Mouse (Mus musculus) c-Kit-positive CD71-positive TER-119-negative erythroid progenitor cells, embryonic 14.5 days (primary cell): ENCODE results near the gene Neurl4.
A peak's percentile ranks its signal among the peaks of the same experiment; 100 is the strongest.
"Not testable (repeated sequence)": the region's sequence is repeated elsewhere in the genome, so short reads cannot be mapped to it uniquely, and the experiment has no call there.

ENCODE experiments used
- DNase-seq: peaks from one replicate; pipeline ENCODE4 v3.0.0-alpha.2; 2013; ENCODE audit warnings: low read depth

Gene Neurl4

GRCm38 (mm10) chr11:69913554-69914371 lies 12.9 kb downstream of the Neurl4 start, which contains the start of gene Gps2:
TSS of gene Gps2 (plus strand) at chr11:69913888.
- DNase-seq, result peak; percentile 94

GRCm38 (mm10) chr11:69914372-69914764 lies 13.5 kb downstream of the Neurl4 start:
- DNase-seq, result peak; percentile 70

GRCm38 (mm10) chr11:69914917-69915430 lies 14.1 kb downstream of the Neurl4 start:
- no peak for DNase-seq

- DNase-seq, result peak; percentile 80
Observed at GRCm38 (mm10) chr11:69915667-69916627, 15.1 kb downstream of the Neurl4 start.

- DNase-seq, result not testable (repeated sequence)
Observed at GRCm38 (mm10) chr11:69916652-69917378, 15.9 kb downstream of the Neurl4 start.

GRCm38 (mm10) chr11:69917379-69917948 lies 16.6 kb downstream of the Neurl4 start:
- DNase-seq, result no peak

- DNase-seq, result no peak
Observed at GRCm38 (mm10) chr11:69918118-69918517, 17.2 kb downstream of the Neurl4 start.

GRCm38 (mm10) chr11:69919053-69919452 lies 18.2 kb downstream of the Neurl4 start:
- DNase-seq, result no peak

GRCm38 (mm10) chr11:69919661-69920265 lies 18.9 kb downstream of the Neurl4 start:
- DNase-seq, result peak; percentile 92

GRCm38 (mm10) chr11:69920266-69921031 lies 19.6 kb downstream of the Neurl4 start:
- no peak for DNase-seq

GRCm38 (mm10) chr11:69921114-69922011 lies 20.5 kb downstream of the Neurl4 start, which contains the start of gene Eif5a:
TSS of gene Eif5a (minus strand) at chr11:69921958.
- peak; percentile 99 for DNase-seq

- no peak for DNase-seq
Observed at GRCm38 (mm10) chr11:69922012-69922756, 21.3 kb downstream of the Neurl4 start.

- DNase-seq, result no peak
Observed at GRCm38 (mm10) chr11:69922796-69923195, 21.9 kb downstream of the Neurl4 start.

- DNase-seq, result no peak
Observed at GRCm38 (mm10) chr11:69927501-69927900, 26.6 kb downstream of the Neurl4 start.

GRCm38 (mm10) chr11:69929712-69930111 lies 28.8 kb downstream of the Neurl4 start:
- DNase-seq, result no peak

GRCm38 (mm10) chr11:69930176-69930575 lies 29.3 kb downstream of the Neurl4 start:
- DNase-seq, result not testable (repeated sequence)

GRCm38 (mm10) chr11:69930967-69931537 lies 30.2 kb downstream of the Neurl4 start:
- no peak for DNase-seq

GRCm38 (mm10) chr11:69931769-69932168 lies 30.9 kb downstream of the Neurl4 start:
- DNase-seq, result no peak
